Mouse (Mus musculus): ENCODE measurements around the gene Rfesd. TPM values are rescaled to one million over a fixed set of nuclear protein-coding genes. Genes with fewer than 3 reads are reported as not detected.

Rfesd gene
- polyA plus RNA-seq (2014; fragmentation: Illumina TruSeq; extraction: RNeasy Lipid Tissue Mini Kit (QIAGEN cat#74804)), result 78.5 TPM

GRCm38 (mm10) chr13:76017974-76018843 lies at the start of gene Rfesd:
Gene Rfesd, minus strand, starts transcription at chr13:76018719.

GRCm38 (mm10) chr13:76056896-76057266 lies 38.4 kb upstream of the Rfesd start, which contains the start of gene Gpr150:
Gene Gpr150, minus strand, starts transcription at chr13:76056996.

GRCm38 (mm10) chr13:75966850-75967249 lies 51.7 kb downstream of the Rfesd start, which contains the start of gene Spata9:
Gene Spata9, plus strand, starts transcription at chr13:75967150.

Other genes starting within 250 kb of the Rfesd start
- 35.2 TPM for gene Glrx, start 178.9 kb downstream of the Rfesd start, polyA plus RNA-seq (2014; fragmentation: Illumina TruSeq; extraction: RNeasy Lipid Tissue Mini Kit (QIAGEN cat#74804))
- 107 TPM for gene Rhobtb3, start 74.8 kb downstream of the Rfesd start, polyA plus RNA-seq (2014; fragmentation: Illumina TruSeq; extraction: RNeasy Lipid Tissue Mini Kit (QIAGEN cat#74804))
- 0.51 TPM for gene Spata9, start 51.6 kb downstream of the Rfesd start, polyA plus RNA-seq (2014; fragmentation: Illumina TruSeq; extraction: RNeasy Lipid Tissue Mini Kit (QIAGEN cat#74804))
- not detected for gene Gpr150, start 38.3 kb upstream of the Rfesd start, polyA plus RNA-seq (2014; fragmentation: Illumina TruSeq; extraction: RNeasy Lipid Tissue Mini Kit (QIAGEN cat#74804))
- 75.6 TPM for gene Arsk, start 79.9 kb upstream of the Rfesd start, polyA plus RNA-seq (2014; fragmentation: Illumina TruSeq; extraction: RNeasy Lipid Tissue Mini Kit (QIAGEN cat#74804))
- 56.6 TPM for gene Ttc37, start 80.0 kb upstream of the Rfesd start, polyA plus RNA-seq (2014; fragmentation: Illumina TruSeq; extraction: RNeasy Lipid Tissue Mini Kit (QIAGEN cat#74804))